Mouse (Mus musculus) stomach, embryonic 14.5 days (tissue): ENCODE data around the gene Letm1. TPM values are rescaled to one million over a fixed set of nuclear protein-coding genes. Genes with fewer than 3 reads are reported as not detected.

ENCODE experiments used
- ATAC-seq: fragments of 200-750 bp; cut with Nextera tagmentation; 2 replicates; pipeline ENCODE4 v1.8.0; 2017; ENCODE audit warnings: low read depth, moderate TSS enrichment; ENCODE audit not compliant: insufficient number of reproducible peaks, insufficient read depth, low FRiP score
- H3K27ac ChIP-seq: fragments of 300-500 bp; sonication (generic); 2 replicates; pipeline ENCODE4 v1.5.1; 2014; ENCODE audit warnings: mild to moderate bottlenecking, low read length, moderate library complexity, mixed read lengths
- H3K27me3 ChIP-seq: fragments of 300-500 bp; sonication (generic); 2 replicates; pipeline ENCODE4 v1.6.1; 2014; ENCODE audit warnings: low read length, control low read depth, mixed read lengths; ENCODE audit not compliant: control insufficient read depth, insufficient read depth
- H3K36me3 ChIP-seq: fragments of 300-500 bp; sonication (generic); 2 replicates; pipeline ENCODE4 v1.6.1; 2014; ENCODE audit warnings: mild to moderate bottlenecking, control low read depth, low read length, moderate library complexity, mixed read lengths; ENCODE audit not compliant: control insufficient read depth, insufficient read depth
- H3K4me1 ChIP-seq: fragments of 300-500 bp; sonication (generic); 2 replicates; pipeline ENCODE4 v1.6.1; 2014; ENCODE audit warnings: low read length, control low read depth, mixed read lengths; ENCODE audit not compliant: control insufficient read depth, insufficient read depth
- H3K4me2 ChIP-seq: fragments of 300-500 bp; sonication (generic); replicated peaks from 2 replicates; pipeline ENCODE4 v1.6.1; 2014; ENCODE audit warnings: low read depth, low read length, control low read depth
- H3K4me3 ChIP-seq: fragments of 300-500 bp; sonication (generic); 2 replicates; pipeline ENCODE4 v1.5.1; 2014; ENCODE audit warnings: low read depth, low read length, control low read depth
- H3K9ac ChIP-seq: fragments of 300-500 bp; sonication (generic); replicated peaks from 2 replicates; pipeline ENCODE4 v1.6.1; 2014; ENCODE audit warnings: low read depth, mild to moderate bottlenecking, control low read depth, low read length, moderate library complexity, mixed read lengths
- H3K9me3 ChIP-seq: fragments of 300-500 bp; sonication (generic); 2 replicates; pipeline ENCODE4 v1.6.1; 2016; ENCODE audit warnings: low read depth, low read length, control low read depth; ENCODE audit not compliant: control insufficient read depth
- WGBS: fragments of 180-500 bp; shearing (Covaris S2); extraction: QIAGEN DNeasy Blood & Tissue Kit; methylation state at CpG from one replicate; pipeline ENCODE4 v1.1.7; 2014; 5-methylcytosine and 5-hydroxymethylcytosine counted together
- polyA plus RNA-seq: library from polyadenylated mRNA; unstranded; fragments of >200 nt; fragmentation: Nextera tagmentation; extraction: Ambion mirVana; gene quantifications from 2 replicates; pipeline ENCODE4 v1.2.1, GENCODE M21; 2014

The Letm1 gene
- polyA plus RNA-seq, 1 experiment from 2014 or later: 43.7 TPM

DNA sequence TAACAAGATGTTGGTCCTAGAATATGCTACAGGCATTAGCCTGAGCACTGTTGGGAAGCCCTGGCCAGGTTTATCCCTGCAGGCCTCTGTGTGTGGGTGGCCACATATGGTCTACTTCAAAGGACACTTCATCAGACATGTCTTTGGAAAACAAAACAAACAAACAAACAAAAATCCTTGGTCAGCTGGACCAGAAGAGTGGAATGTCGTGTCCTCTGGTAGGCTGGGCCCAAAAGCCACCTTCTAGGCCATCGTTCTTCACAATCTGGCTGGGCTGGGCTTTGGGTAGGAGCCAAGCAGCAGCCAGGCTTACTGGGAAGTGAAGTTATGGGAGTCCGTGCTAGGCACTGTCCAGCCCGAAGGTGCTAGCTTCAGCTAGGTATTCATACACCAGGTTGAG is 75.5 kb downstream of the Letm1 start:
- Histone ChIP-seq H3K36me3 (no peaks in the 10 kb centered on the region), H3K9me3 (no peaks in the 10 kb centered on the region), H3K27me3 (no peaks in the 10 kb centered on the region), H3K4me1 (peaks cover 21% of the 10 kb centered on the region), H3K4me2 (no peak overlapping the region), H3K9ac (no peak overlapping the region), H3K27ac (no peak overlapping the region), H3K4me3 (no peak overlapping the region)
- WGBS: 50% methylated on average over 4 of the region's 4 CpGs
- no peak for ATAC-seq

DNA sequence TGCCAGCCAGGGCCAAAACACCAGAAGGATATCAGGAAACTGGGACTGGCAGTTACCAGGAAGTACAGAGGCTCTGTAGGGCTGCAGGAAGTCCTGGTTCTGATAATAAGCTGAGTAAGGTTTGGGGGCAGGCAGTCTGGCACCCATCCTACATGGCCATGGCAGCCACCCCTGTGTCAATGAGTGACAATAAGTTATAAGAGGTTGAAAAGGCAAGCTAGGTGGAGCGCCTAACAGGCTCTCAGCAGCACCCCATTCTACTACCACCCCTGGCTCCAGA is 76.3 kb downstream of the Letm1 start:
- H3K9ac ChIP-seq: no peak overlapping the region
- ATAC-seq: no peak
- no peak overlapping the region for H3K27ac ChIP-seq
- no peak overlapping the region for H3K4me2 ChIP-seq
- H3K9me3 ChIP-seq: no peaks in the 10 kb centered on the region
- 93% methylated on average over 1 of the region's 1 CpGs for WGBS
- peaks cover 21% of the 10 kb centered on the region for H3K4me1 ChIP-seq
- no peaks in the 10 kb centered on the region for H3K27me3 ChIP-seq
- H3K36me3 ChIP-seq: no peaks in the 10 kb centered on the region
- H3K4me3 ChIP-seq: no peak overlapping the region

GRCm38 (mm10) chr5:33705612-33706349 is 76.8 kb downstream of the Letm1 start:
- Histone ChIP-seq H3K27me3 (no peaks in the 10 kb centered on the region), H3K4me3 (no peak overlapping the region), H3K9ac (no peak overlapping the region), H3K9me3 (no peaks in the 10 kb centered on the region), H3K36me3 (no peaks in the 10 kb centered on the region), H3K4me1 (peaks cover 21% of the 10 kb centered on the region), H3K4me2 (no peak overlapping the region), H3K27ac (no peak overlapping the region)
- 39% methylated on average over 9 of the region's 9 CpGs for WGBS
- ATAC-seq: no peak

GRCm38 (mm10) chr5:33704945-33705611 is 77.5 kb downstream of the Letm1 start:
- ATAC-seq: no peak; the same call in 1 of the 2 replicates
- 8% methylated on average over 11 of the region's 11 CpGs for WGBS
- H3K4me2 ChIP-seq: no peak overlapping the region

DNA sequence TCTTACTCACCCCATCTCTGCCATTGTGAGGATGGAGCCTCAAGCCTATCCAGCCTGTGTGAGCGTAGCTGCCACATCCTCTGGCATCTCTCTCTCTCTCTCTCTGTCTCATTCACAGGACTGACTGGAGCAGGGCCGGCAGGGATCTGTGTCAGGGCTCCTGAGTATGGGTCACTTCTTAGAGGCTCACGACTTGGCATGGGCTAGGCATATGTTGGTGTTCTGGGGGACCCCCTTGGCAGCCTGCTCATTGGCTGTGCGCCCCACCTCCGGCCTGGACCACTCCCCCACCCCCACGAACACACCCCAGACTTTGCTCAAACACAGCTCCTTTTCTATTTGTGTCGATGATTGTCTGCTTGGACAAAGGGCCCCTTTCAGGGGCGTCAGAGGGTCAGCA is 78.6 kb downstream of the Letm1 start:
- WGBS: 54% methylated on average over 8 of the region's 8 CpGs
- no peaks in the 10 kb centered on the region for H3K9me3 ChIP-seq
- no peak overlapping the region for H3K4me2 ChIP-seq
- peaks cover 21% of the 10 kb centered on the region for H3K4me1 ChIP-seq
- H3K4me3 ChIP-seq: no peak overlapping the region
- H3K9ac ChIP-seq: no peak overlapping the region
- H3K36me3 ChIP-seq: no peaks in the 10 kb centered on the region
- no peaks in the 10 kb centered on the region for H3K27me3 ChIP-seq
- H3K27ac ChIP-seq: no peak overlapping the region
- no peak for ATAC-seq

More at GRCm38 (mm10) chr5:33704945-33705611, 77.5 kb downstream of the Letm1 start:
- H3K4me3 ChIP-seq: no peak overlapping the region
- no peak overlapping the region for H3K9ac ChIP-seq
- H3K36me3 ChIP-seq: no peaks in the 10 kb centered on the region
- H3K27ac ChIP-seq: no peak overlapping the region
- no peaks in the 10 kb centered on the region for H3K9me3 ChIP-seq
- peaks cover 21% of the 10 kb centered on the region for H3K4me1 ChIP-seq
- no peaks in the 10 kb centered on the region for H3K27me3 ChIP-seq

DNA sequence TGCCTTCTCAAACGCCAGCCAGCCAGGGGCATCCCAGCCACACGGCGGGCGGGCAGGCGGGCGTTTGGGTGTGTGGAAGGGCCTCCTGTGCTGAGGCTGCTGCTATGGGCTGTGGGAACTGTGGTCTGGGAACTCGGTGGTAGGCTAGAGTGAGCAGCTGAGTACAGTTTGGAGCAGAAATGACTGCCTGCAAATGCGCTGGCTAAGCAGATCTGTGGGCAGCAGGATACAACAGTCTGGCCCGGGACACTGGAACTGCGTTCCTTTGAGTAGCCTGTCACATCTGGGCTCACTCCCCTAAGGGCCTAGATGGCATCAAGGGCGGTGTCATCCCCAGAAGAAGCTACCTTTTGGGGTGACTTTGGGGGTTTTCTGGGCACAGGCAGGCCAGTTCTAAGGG is 80.8 kb downstream of the Letm1 start:
- H3K4me3 ChIP-seq: no peak overlapping the region
- 80% methylated on average over 11 of the region's 11 CpGs for WGBS
- no peak overlapping the region for H3K27ac ChIP-seq
- no peak overlapping the region for H3K9ac ChIP-seq
- H3K4me2 ChIP-seq: no peak overlapping the region
- ATAC-seq: no peak
- no peaks in the 10 kb centered on the region for H3K27me3 ChIP-seq
- H3K4me1 ChIP-seq: peaks cover 36% of the 10 kb centered on the region
- no peaks in the 10 kb centered on the region for H3K9me3 ChIP-seq
- no peaks in the 10 kb centered on the region for H3K36me3 ChIP-seq

DNA sequence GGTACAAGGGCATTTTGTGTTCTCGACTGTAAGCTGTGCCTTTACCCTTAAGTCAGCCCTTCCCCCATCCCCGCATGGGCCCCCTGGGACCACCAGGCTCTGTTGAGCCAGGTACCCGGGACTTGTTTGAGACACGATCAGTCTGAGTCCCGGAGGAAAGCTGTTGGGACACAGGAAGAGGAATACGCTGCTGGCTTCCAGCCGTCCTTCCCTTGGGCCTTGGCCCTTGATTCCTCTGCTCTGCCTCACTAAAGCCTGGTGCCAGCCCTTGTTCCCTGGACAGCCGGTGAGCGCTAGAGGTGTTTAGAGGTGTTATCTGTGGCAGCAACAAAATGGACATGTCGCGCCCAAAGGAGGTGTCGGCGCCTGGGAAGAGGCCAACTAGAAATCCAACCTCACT is 82.6 kb downstream of the Letm1 start:
- Histone ChIP-seq H3K4me2 (no peak overlapping the region), H3K36me3 (no peaks in the 10 kb centered on the region), H3K9me3 (no peaks in the 10 kb centered on the region), H3K4me1 (peaks cover 40% of the 10 kb centered on the region), H3K27me3 (no peaks in the 10 kb centered on the region), H3K27ac (no peak overlapping the region), H3K4me3 (no peak overlapping the region), H3K9ac (no peak overlapping the region)
- ATAC-seq: no peak
- 29% methylated on average over 13 of the region's 13 CpGs for WGBS

DNA sequence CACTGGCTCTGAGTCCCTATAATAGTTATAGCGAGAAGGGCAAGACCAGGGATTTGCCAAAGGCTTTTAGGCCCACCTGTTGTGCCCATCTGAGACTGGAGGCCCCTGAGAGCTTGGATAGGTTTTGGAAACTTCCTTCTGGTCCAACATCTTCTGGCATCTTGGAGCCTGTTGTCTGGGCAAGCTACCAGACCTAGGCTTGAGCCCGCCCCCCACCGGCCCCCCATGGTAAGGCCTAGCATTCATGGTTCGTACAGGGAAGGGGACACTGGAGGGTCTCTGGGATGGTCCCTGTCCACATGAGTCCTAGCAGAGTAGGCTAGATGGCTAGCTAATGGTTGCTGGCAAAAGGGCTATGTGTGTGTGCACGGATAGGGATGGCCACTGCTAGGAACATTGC is 83.9 kb downstream of the Letm1 start:
- no peak overlapping the region for H3K27ac ChIP-seq
- no peak for ATAC-seq
- no peaks in the 10 kb centered on the region for H3K36me3 ChIP-seq
- 88% methylated on average over 5 of the region's 5 CpGs for WGBS
- no peaks in the 10 kb centered on the region for H3K27me3 ChIP-seq
- no peak overlapping the region for H3K9ac ChIP-seq
- no peaks in the 10 kb centered on the region for H3K9me3 ChIP-seq
- no peak overlapping the region for H3K4me3 ChIP-seq
- H3K4me1 ChIP-seq: peaks cover 42% of the 10 kb centered on the region
- no peak overlapping the region for H3K4me2 ChIP-seq
